Mouse (Mus musculus) right cerebral cortex, postnatal 4 days (tissue): ENCODE measurements around the gene Ap3m1.
"Not testable (repeated sequence)": the region's sequence is repeated elsewhere in the genome, so short reads cannot be mapped to it uniquely, and the experiment has no call there.

Experiments
- DNase-seq: peaks from one replicate; pipeline ENCODE4 v3.0.0-alpha.2; 2022

Gene Ap3m1

DNA sequence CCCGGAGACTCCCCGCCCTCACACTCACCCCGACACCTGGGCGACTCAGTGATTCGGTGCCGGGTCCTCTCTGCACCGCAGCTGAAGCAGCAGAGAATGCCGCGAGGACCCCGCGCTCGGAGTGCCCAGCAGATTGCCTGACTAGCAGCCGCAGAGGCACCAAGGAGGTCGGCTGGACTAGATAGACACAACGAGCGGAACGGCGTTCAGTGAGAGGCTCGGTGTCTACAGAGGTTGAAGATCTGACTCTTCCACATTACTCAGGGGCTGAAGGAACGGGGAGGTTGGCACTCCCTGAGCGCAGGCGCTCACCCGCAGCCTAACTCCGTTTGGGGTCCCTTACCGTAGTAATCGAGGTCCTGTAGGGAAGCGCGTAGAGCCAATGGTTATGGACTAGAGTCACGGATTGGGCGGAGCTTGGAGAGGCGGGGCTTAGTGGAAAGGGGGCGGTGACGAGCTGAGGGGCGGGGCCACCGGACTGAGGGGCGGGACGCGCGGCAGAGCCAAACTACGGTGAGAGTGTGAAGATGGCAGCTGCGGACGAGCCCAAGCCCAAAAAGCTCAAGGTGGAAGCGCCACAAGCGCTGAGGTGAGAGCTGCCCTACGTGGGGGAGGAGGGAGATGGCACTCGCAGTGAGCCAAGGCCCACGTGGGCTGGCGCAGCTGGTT is at the start of gene Ap3m1, which contains the start of gene Adk:
Gene Ap3m1 (minus strand): TSS at position 397 of the 669 bp plus-strand sequence.
Gene Adk (plus strand): TSS at position 463 of the 669 bp plus-strand sequence.
- DNase-seq: peak; percentile 88

DNA sequence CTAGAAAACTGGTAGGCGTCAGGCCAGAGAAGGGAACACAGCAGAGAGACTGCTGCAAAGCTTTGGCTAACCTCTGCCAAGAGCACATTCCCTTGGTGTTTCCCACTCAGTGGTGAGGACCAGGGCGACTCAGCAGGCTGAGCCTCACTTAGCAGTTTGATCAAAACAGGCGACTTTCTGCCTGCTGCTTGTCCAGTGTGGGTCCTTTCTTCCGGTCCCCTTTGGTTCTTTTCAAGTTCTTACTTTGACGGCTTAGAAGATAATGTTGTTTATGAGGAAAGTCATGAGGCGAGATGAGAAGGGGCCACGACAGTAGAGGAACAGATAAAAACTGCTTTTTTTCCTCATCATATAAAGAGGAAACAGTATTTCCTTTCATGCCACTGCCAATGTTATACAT is 49.3 kb upstream of the Ap3m1 start:
- DNase-seq: no peak

DNA sequence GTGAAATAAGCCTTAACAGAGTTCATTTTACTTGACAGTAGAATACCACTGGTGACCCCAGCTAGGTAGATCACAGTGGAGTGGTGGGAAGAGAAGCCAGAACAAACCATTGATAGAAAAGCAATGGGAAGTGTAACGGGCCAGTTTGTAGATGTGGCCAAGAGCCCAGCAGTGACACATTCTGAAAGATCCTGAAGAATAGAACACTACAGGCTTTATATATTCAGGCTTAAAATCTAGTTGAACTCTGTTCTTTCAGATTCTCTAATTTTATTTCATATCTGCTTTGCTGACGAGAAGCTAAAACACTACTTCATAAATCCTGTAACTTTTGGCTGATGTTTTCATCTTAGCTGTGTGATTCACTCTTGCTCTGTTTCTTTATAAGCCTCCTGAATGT is 48.6 kb upstream of the Ap3m1 start:
- DNase-seq: no peak

DNA sequence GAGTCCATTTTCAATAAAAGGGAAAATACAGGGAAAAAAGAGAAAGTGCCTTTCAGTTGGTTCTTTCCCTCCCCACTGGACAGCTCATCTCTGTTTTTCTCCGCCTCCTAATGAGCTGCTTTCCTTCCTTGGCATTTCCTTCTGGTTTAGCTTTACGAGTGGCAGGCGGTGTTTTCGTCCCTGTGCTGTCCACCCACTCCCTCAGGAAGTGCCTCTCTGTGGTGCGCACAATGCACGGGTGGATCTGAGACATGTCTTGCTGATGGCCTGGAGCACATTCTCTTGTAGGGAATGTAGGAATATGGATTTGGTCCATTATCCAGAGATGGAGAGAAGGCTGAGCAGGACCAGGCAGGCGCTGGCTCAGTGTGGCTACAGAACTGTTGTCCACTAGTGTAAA is 47.1 kb upstream of the Ap3m1 start:
- DNase-seq: no peak

DNA sequence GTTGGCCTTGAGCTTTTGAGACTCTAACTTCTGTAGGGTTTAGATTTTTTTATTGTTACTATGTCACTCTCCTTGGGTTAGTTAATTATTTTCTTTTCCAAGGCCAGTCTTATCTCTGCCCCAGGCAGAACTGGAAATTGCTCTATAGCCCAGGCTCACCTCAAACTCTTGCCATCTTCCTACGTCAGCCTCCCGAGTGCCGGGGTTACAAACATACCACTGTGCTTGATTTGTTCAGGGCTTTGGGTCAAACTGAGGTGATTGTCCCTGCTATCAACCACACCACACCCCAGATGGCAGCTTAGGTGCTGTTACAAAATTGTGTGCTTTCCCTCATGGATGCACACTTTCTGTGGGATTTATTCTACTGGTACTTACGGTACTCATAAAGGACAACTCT is 44.4 kb upstream of the Ap3m1 start:
- DNase-seq: no peak

DNA sequence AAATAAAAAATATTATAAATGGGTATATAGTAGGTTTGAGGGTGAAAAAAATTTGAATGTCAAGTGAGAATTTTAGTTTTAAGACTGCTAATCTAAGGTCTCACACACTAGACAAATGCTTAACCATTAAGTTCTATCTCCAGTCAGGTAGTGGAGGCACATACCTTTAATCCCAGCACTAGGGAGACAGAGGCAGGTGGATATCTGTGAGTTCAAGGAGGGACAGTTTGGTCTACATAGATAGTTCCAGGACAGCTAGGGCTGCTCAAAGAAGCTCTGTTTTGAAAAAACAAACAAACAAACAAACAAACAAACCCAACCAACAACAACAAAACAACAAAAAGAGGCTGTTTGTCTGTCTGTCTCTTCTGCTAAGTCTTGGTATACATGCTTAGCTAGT is 44.0 kb upstream of the Ap3m1 start:
- DNase-seq: no peak

DNA sequence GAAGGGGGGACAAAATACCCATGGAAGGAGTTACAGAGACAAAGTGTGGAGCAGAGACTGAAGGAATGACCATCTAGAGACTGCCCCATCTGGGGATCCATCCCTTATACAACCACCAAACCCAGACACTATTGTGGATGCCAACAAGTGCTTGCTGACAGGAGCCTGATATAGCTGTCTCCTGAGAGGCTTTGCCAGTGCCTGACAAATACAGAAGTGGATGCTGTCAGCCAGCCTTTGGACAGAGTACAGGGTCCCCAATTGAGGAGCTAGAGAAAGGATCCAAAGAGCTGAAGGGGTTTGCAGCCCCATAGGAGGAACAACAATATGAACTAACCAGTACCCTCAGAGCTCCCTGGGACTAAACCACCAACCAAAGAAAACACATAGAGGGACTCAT is 41.9 kb upstream of the Ap3m1 start:
- not testable (repeated sequence) for DNase-seq

DNA sequence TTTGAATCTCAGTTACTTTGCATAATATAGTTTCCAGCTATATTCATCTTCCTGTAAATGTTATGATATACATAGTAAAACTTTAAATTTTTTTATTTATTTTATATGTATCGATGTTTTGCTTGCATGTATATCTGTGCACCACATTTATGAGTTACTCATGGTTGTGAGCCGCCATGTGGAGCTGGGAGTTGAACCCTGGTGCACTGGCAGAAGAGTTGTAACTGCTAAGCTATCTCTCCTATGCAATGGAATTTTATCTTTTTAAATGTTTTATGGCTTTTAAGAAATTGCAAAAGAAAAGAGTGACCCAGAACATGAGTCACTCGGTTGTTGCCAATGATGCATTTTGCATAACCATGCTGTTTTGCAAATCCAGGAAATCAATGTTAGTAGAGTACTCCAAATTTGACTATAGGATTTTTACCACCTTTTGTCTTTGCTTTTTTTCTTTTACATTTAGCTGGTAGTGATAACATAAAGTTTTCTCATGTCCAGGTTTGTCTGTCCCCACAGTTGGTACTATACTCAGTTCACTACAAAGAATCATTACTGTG is 38.7 kb upstream of the Ap3m1 start:
- no peak for DNase-seq

DNA sequence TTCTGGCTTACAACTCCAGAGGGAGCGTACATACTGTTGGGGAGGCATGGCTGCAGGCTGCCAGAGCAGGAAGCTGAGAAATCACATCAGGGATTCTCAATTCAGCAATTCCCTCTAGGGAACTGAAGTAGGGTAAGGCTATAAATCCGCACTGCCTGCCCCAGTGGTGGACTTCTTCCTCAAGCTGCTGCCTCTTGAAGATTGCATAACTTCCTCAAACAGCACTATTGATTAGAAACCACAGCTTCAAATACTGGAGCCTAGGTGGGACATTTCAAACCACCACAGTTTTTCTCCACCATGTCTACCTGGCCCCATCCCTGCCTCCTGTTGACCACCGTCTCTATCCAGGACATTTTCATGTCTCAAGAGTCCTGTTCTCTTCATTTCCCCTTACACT is 38.1 kb upstream of the Ap3m1 start:
- no peak for DNase-seq

DNA sequence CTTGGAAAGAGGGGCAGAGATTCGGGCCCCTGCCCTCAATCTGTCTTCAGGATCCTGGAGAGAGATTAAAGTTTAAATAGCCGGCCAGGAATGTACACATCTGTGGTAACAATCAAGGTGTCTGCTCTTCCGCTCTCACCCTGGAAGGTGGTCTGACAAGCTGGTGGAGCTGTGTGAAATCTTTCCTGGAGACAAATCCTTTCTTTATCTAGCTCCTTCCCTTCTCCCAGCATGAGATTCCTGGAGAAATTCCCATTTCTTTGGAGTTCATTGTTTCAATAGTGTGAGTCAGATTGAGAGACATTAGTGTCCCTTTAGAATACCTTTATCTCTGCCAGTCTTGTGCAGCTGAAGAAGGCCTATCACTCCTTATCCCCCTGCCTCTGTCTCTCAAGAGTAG is 36.4 kb upstream of the Ap3m1 start:
- no peak for DNase-seq

DNA sequence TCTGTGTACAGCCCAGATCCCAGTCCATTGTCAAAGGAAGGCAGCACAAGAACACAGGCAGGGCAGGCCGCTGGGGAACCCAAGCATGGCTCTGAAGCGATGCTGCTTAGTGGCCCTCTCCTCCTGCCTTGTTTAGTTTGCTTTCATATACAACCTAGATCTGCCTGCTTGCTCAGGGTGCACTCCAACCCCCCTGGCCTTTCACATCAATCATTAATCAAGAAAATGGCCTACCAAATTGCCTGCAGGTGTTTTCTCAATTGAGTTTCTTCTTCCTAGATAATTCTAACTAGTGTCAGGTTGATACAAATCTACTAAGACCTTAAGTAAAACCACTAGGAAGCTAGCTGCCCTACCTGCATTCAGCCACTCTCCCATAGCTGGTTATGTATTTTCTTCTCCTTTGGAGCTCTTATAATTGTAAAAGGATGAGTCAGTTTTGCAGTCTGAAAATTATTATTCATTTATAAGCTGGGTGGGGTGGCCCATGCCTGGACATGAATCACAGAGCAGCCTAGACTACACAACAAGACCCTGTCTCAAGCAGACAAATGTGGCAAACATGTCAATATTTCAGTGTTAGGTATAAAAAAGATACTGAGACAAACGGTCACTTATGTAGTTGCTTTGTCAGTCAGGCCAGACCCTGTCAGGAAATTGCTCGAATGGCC is 35.2 kb upstream of the Ap3m1 start:
- no peak for DNase-seq

DNA sequence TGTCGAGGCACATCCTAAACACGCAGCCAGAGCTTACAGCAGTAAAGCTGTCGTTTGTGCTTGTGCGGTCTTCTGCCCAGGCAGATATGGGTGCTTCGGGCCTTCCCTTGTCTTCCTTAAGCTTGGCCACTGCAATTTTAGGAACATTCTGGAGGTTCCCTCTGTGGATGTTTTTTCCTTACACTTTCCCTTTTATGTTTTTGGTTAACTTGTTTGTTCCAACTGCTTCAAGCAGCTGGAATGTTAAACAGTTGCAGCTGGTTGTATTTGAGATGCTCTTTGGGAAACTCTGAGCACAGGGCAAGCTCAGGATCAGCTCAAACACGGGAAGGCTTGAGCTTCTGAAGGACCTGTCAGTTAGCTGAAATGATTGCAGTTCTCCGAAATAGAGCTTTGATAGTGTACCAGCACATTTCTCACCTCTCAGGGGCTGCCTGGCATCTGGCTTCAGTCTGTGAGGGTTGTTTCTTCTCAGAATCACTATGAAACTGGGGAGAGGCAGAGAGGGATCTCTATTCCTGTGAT is 34.6 kb upstream of the Ap3m1 start:
- DNase-seq: no peak

DNA sequence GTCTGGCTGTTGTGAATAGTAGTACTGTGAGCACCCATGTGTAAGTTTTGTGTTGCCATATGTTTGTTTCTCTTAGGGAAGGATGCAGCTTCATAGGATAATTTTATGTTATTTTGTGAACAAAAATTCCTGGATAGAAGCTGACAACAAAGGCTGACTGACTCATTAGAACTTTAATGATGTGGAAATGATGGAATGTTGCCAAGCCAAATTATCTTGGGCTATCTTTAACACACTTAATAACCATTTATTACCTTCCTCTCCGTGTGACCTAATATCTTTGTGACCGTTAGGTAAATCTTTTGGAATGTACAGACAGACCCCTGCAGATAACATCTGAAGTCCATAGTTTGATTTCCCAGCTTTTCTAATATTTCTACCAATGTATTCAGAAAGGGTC is 33.8 kb upstream of the Ap3m1 start:
- no peak for DNase-seq

DNA sequence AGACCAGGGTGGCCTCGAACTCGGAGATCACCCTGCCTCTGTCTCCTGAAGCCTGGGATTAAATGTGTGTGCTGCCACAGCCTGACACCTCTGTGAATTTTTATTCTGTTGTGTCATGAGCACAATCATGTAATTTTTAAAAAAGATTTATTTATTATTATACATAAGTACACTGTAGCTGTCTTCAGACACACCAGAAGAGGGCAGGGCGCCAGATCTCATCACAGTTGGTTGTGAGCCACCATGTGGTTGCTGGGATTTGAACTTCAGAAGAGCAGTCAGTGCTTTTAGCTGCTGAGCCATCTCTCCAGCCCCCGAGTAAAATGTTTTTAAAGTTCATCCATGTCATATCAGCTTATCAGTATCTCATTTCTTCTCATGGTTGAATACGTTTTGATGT is 33.4 kb upstream of the Ap3m1 start:
- peak; percentile 30 for DNase-seq

DNA sequence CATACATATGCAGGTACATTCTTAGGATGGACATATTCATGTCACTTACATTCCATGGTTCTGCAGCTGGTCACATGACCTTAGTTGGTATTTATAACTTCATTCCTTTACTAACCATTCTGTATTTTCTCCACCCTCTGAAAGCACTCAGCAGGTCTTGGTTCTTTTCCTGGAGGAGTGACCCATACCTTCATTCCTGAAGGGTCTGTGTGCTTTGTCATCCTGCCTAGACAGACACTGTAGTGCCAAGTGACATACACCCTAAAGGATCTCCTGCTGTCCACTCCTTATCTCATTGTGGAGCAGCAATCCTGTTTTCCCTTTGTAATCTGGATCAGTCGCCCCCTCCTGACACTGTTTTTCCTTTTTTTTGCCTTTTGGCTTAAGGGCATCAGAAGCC is 30.5 kb upstream of the Ap3m1 start:
- no peak for DNase-seq

DNA sequence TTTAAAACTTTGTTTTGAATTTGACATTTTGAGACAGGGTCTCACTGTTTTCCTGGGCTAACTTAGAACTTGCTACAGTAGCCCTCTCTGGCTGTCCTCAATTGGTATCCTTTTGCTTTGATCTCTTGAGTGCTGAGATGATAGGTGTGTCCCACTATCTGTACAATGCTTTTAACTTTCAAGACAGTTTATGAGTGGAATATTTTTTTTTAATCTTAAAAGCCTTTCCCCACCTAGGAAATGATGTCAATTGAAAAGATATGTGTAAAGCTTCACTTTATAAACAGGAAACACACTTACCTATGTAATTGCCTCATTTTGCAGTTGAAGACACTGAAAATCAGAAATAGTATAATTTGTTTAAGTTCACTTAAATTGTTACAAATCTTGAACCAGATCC is 26.2 kb upstream of the Ap3m1 start:
- DNase-seq: no peak

DNA sequence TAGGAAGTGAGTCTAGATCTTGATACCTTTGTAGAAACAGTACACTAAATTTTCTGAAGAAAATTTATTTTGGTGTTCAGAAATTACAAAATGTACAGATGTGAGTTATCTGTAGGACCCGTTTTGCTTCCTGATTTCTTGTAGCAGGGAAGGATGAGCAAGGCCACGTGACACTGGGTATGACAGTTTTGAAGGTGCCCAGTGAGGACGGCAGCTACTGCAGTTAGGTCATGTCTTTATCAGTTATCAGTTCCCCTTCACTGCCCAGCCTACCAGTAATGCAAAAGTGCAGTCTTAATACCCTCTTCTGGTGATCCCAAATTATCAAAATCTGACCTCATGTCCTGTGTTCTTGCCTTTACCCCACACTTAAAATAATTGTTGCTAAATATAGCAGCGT is 25.6 kb upstream of the Ap3m1 start:
- no peak for DNase-seq

DNA sequence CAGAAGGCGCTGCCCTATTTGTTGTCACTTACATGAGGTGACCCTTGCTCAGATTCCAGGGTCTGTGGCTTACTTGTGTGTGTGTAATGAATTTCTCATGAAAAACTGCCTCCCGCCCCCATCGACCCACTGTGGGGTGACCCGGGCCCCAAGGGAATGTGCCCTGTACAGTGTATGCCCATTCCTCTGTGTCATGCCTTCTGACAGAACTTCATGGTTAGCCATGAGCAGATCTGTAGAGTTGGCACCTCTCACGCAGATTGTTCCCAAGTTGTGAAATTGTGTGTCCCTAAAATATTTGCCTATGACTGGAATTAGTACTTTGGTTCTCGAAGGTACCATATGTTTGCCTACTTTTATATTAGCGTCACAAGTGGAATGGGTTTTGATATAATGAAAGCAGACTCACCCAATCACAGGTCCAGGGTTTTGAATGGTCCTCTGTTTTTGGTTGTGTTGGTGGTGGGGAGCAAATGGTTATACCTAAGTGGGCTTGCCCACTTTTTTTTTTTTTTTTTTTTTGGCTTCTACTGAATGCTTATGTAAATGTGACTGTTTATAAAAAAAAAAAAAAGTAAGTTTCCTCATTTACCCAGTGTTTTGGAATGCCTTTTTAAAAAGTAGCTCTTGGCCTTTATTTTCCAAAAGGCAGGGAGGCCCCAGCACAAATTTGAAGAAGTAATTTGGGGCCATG is 24.3 kb upstream of the Ap3m1 start:
- no peak for DNase-seq

DNA sequence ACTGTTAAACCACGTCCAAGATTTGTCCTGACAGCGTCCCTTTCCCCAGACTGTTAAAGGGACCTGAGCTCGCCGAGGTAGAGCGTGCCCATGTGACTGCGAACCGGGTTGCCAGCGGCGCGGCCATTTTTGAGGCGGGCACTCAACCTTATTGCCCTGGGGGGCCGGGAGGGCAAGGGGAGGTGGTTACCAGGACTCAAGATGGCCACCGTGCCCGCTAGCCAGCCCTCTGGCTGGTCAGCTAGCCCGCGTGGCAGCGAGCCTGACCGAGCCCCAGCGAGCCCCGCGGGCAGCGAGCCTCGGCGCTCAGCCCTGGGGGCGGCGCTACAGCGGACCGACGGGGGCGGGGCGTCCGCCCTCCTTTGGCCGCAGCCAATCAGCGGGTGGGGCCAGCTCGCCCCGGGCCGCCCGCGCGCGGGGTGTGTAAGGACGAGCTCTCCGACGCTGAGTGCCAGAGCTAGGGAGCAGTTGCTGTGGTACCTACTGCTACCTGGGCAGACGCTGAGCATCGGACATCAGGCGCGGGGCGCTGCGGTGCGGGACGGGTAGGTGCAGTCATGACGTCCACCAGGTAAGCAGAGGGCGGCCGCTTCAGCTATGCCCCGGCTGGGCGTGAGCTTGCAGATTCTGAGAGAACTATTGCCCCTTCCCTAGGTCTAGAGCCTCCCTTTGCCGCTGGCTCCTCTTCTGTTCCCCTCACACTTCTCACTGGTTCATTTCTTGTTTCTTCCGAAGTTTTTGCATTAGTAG is 23.6 kb upstream of the Ap3m1 start:
- peak; percentile 81 for DNase-seq

DNA sequence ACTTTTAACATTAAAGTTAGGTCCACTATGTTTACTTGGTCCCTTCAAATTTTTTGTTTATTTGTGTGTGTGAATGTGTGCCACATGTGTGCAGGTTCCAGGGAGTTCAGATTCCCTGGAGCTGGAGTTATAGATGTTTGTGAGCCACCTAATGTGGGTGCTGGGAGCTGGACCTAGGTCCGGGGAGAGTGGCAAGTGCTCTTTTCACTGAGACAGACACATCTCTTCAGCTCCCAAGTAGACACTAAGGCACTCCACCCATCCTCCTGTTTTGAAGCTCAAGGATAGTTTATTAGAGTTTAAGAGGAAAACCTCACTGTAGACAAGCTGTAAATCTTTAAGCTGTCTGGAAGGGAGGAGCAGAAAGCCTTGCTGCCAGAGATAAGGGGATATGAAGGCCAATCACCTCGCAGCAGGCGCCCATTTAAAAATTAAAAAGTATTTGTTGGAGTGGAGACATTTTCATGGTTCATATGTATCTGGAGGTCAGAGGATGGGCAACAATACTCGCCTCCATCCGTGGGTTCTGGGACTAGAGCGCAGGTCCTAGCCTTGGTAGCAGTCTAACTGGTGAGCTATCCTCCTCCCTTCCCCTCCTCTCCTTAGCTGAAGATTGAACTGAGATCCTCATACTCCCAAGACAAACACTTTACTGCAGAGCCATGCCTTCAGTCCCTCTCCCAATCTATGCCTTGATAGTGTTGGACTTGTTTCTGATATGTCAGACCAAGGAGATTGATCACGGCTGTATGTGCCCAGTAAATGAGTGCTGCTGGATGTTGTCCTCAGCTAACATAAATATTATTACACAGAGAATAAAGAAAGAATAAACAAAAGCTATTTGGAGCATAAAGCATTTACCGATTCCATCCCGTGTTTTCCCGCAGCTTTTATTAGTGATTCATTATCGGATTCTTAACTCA is 22.4 kb upstream of the Ap3m1 start:
- DNase-seq: no peak

DNA sequence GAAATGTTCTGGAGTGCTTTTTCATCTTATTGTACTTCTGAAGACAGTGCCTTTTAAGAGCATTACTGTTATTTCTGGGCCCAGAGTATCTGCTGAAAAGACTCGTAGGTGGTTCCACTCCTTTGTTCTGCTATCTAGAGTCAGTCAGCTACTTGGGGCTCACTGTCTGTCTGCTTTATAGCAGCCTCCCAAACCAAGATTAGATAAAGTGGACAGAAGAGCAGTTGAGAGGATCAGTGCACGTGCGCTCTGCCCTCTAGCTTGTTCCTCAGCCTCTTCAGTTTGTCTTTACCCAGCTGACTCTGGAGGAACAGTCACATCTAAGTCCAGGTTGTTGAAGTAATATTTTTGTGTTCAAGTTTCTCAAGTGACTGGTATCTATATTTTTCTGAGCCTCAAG is 21.7 kb upstream of the Ap3m1 start:
- DNase-seq: no peak

DNA sequence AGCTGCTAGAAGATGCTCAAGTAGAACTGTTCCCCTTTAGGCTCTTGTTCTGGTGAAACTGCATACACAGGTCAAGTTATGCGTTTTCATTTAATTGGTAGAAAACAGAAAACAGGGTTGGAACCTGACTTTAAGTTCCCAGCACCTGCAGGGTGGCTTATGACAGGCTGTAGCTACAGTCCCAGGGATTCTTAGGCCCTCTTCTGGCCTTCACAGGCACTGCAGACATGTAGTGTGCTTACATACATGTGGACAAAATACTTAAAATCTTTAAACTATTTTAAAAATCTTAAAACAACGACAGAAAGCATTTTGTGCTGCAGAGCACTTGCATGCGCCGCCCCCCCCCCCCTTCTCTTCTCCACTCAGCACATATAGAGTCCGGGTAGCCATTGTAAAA is 17.3 kb upstream of the Ap3m1 start:
- DNase-seq: no peak
